Comparison of ENCODE assay signal across 11 mouse cellular contexts in genomic region chr6:77578612-77579011, GRCm38 (mm10).
DNase-seq lines count a peak whose midpoint lies in the region; ATAC-seq and TF ChIP-seq lines count a peak whose summit lies in the region.
"Had no signal": no experiment of that assay in that cellular context is flagged by ENCODE, and none has a peak within 500 bp of the region (broad histone marks: within the 10 kb centered on the region; RNA-seq: fewer than 3 reads in every experiment).

No protein-coding gene starts in this region.

- H3K27me3 ChIP-seq in intestine, postnatal 0 days (replicated peaks; ENCODE audit: control insufficient read depth, insufficient read depth, low read length), result no peaks in the 10 kb centered on the region
- H3K27me3 ChIP-seq in intestine, embryonic 15.5 days (replicated peaks), result no peaks in the 10 kb centered on the region
- H3K27me3 ChIP-seq in lung, postnatal 0 days (replicated peaks; ENCODE audit: insufficient read depth, low read length), result no peaks in the 10 kb centered on the region
- no peaks in the 10 kb centered on the region for H3K27me3 ChIP-seq in stomach, postnatal 0 days (ENCODE audit: control insufficient read depth, insufficient read depth, low read length)
- H3K27me3 ChIP-seq: kidney, embryonic 15.5 days had no signal

- TF ChIP-seq EP300 in lung, postnatal 0 days (IDR thresholded peaks at IDR 0.05), result no peak
- TF ChIP-seq EP300 in stomach, postnatal 0 days (optimal IDR thresholded peaks at IDR 0.05), result no peak

- ATAC-seq in cerebellum, adult (ENCODE audit: insufficient number of reproducible peaks, low FRiP score, low TSS enrichment), result no peak
- no peak for ATAC-seq in intestine, postnatal 0 days
- ATAC-seq in intestine, embryonic 15.5 days, result no peak
- ATAC-seq in lung, postnatal 0 days, result no peak
- no peak for ATAC-seq in stomach, postnatal 0 days (ENCODE audit: low FRiP score, low TSS enrichment)

- peak; percentile 12 for DNase-seq in cerebellum, adult 18-20 months
- DNase-seq in lung, postnatal 0 days (ENCODE audit: low spot score), result peak; percentile 17
- no peak for DNase-seq in lung, postnatal 4 days
- no peak for DNase-seq in stomach, postnatal 0 days (ENCODE audit: low spot score)
- DNase-seq in urinary bladder, postnatal 4 days (ENCODE audit: low spot score in 2 of 2), result no peak
- DNase-seq: cerebellum, adult 8-10 months had no signal

- no peaks in the 10 kb centered on the region for H3K9me3 ChIP-seq in intestine, postnatal 0 days (ENCODE audit: control insufficient read depth)
- H3K9me3 ChIP-seq in intestine, embryonic 15.5 days, result no peaks in the 10 kb centered on the region
- no peaks in the 10 kb centered on the region for H3K9me3 ChIP-seq in lung, postnatal 0 days (ENCODE audit: low read length)
- H3K9me3 ChIP-seq in stomach, postnatal 0 days (ENCODE audit: control insufficient read depth, low read length), result no peaks in the 10 kb centered on the region
- H3K9me3 ChIP-seq: kidney, embryonic 15.5 days had no signal

- no peak overlapping the region for H3K9ac ChIP-seq in intestine, postnatal 0 days (ENCODE audit: low read depth, low read length)
- H3K9ac ChIP-seq in intestine, embryonic 15.5 days, result no peak overlapping the region
- H3K9ac ChIP-seq in lung, postnatal 0 days (replicated peaks; ENCODE audit: low read depth), result no peak overlapping the region
- no peak overlapping the region for H3K9ac ChIP-seq in stomach, postnatal 0 days (ENCODE audit: low read length)
- H3K9ac ChIP-seq: kidney, embryonic 15.5 days; liver, embryonic 14.5 days had no signal

- H3K4me1 ChIP-seq in intestine, postnatal 0 days (replicated peaks; ENCODE audit: control insufficient read depth, insufficient read depth, low read length), result no peaks in the 10 kb centered on the region
- no peaks in the 10 kb centered on the region for H3K4me1 ChIP-seq in intestine, embryonic 15.5 days (replicated peaks)
- H3K4me1 ChIP-seq in lung, postnatal 0 days (ENCODE audit: insufficient read depth, low read depth, low read length), result no peaks in the 10 kb centered on the region
- no peaks in the 10 kb centered on the region for H3K4me1 ChIP-seq in stomach, postnatal 0 days (replicated peaks; ENCODE audit: control insufficient read depth, insufficient read depth)
- H3K4me1 ChIP-seq: kidney, embryonic 15.5 days had no signal

- 65% methylated on average over 1 of the region's 1 CpGs for WGBS in intestine, postnatal 0 days
- 53% methylated on average over 1 of the region's 1 CpGs for WGBS in intestine, embryonic 15.5 days
- 28% methylated on average over 1 of the region's 1 CpGs for WGBS in lung, postnatal 0 days
- WGBS in stomach, postnatal 0 days, result 45% methylated on average over 1 of the region's 1 CpGs

- H3K4me2 ChIP-seq in intestine, postnatal 0 days (replicated peaks; ENCODE audit: low read depth), result no peak overlapping the region
- H3K4me2 ChIP-seq in intestine, embryonic 15.5 days (replicated peaks), result no peak overlapping the region
- no peak overlapping the region for H3K4me2 ChIP-seq in lung, postnatal 0 days (replicated peaks; ENCODE audit: low read depth, low read length)
- H3K4me2 ChIP-seq in stomach, postnatal 0 days (replicated peaks; ENCODE audit: low read depth), result no peak overlapping the region
- H3K4me2 ChIP-seq: kidney, embryonic 15.5 days had no signal

- H3K36me3 ChIP-seq in intestine, postnatal 0 days (ENCODE audit: control insufficient read depth, insufficient read depth), result no peaks in the 10 kb centered on the region
- H3K36me3 ChIP-seq in intestine, embryonic 15.5 days, result no peaks in the 10 kb centered on the region
- no peaks in the 10 kb centered on the region for H3K36me3 ChIP-seq in lung, postnatal 0 days (ENCODE audit: insufficient read depth, low read length)
- H3K36me3 ChIP-seq in stomach, postnatal 0 days (ENCODE audit: control insufficient read depth, insufficient read depth, low read length), result no peaks in the 10 kb centered on the region
- H3K36me3 ChIP-seq: kidney, embryonic 15.5 days had no signal

- H3K27ac ChIP-seq in intestine, postnatal 0 days (ENCODE audit: low read depth, low read length), result no peak overlapping the region
- H3K27ac ChIP-seq in intestine, embryonic 15.5 days, result no peak overlapping the region
- H3K27ac ChIP-seq in lung, postnatal 0 days (ENCODE audit: low read length), result no peak overlapping the region
- H3K27ac ChIP-seq in stomach, postnatal 0 days (replicated peaks), result no peak overlapping the region
- H3K27ac ChIP-seq: kidney, embryonic 15.5 days; liver, embryonic 14.5 days had no signal

- peak; percentile 50 for TF ChIP-seq CTCF in intestine, postnatal 0 days (IDR thresholded peaks at IDR 0.05; ENCODE audit: low read depth)
- peak; percentile 34 for TF ChIP-seq CTCF in lung, postnatal 0 days (IDR thresholded peaks at IDR 0.05)
- TF ChIP-seq CTCF in stomach, postnatal 0 days (IDR thresholded peaks at IDR 0.05; ENCODE audit: low read depth), result peak; percentile 54

- no peak overlapping the region for H3K4me3 ChIP-seq in intestine, postnatal 0 days (ENCODE audit: low read depth, low read length)
- no peak overlapping the region for H3K4me3 ChIP-seq in intestine, embryonic 15.5 days (replicated peaks)
- no peak overlapping the region for H3K4me3 ChIP-seq in lung, postnatal 0 days (ENCODE audit: low read depth, low read length)
- H3K4me3 ChIP-seq in stomach, postnatal 0 days (ENCODE audit: low read depth, low read length), result no peak overlapping the region
- H3K4me3 ChIP-seq: kidney, embryonic 15.5 days had no signal

Comparison
In these comparisons a context has a peak if more than half of its experiments do, and no peak if none do; other contexts are left out.
1. DNase-seq: peak in cerebellum, adult 18-20 months (2 of 2) and lung, postnatal 0 days (single experiment); none in lung, postnatal 4 days (0 of 2), stomach, postnatal 0 days (single experiment) and urinary bladder, postnatal 4 days (0 of 2).
2. Peak in every context shown above with its lines, with median percentiles within 50 percentile points of each other: CTCF ChIP-seq.